ENCODE assay signal across 12 mouse cellular contexts in the genomic region with DNA sequence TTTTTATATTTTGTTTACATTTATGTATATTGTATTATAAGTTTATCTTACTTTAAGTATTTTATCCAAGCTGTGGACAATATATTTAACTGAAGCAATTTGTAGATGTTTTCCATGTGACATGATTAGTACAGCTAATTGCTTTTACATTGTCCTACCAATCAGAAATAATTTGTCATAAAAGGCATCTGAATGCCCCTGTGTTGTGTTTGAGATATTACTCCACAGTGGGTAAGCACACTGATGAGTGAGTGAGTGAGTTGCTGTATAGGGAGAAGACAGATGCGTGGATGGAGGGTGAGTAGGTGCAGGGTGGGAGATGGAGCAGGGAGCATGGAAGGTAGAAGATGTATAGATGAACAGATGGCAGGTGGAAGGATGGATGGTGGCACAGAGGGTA.
"Had no signal": no experiment of that assay in that cellular context is flagged by ENCODE, and none has a peak within 500 bp of the region (broad histone marks: within the 10 kb centered on the region; RNA-seq: fewer than 3 reads in every experiment).

No protein-coding gene starts in this region.

- DNase-seq: left cerebral cortex, postnatal 4 days; liver; liver, embryonic 13.5 days; liver, postnatal 0 days; lung, adult 18-20 months; lung, adult 2 months; lung, embryonic 14.5 days; lung, postnatal 10 days; lung, postnatal 14 days; lung, postnatal 36 days; lung, postnatal 4 days; midbrain, embryonic 14.5 days had no signal
